Mouse (Mus musculus): ENCODE results near the gene Pxn. TPM values are rescaled to one million over a fixed set of nuclear protein-coding genes. Genes with fewer than 3 reads are reported as not detected.

The Pxn gene
- polyA plus RNA-seq, 1 experiment, result 46.8 TPM

- Histone ChIP-seq H3K79me2 (ENCODE audit: control insufficient read depth, insufficient read depth) (peaks cover 5% of the 10 kb centered on the region), H3K36me3 (ENCODE audit: control insufficient read depth, insufficient read depth) (peaks cover 11% of the 10 kb centered on the region)
Observed at GRCm38 (mm10) chr5:115554536-115555291, 48.2 kb downstream of the Pxn start.

DNA sequence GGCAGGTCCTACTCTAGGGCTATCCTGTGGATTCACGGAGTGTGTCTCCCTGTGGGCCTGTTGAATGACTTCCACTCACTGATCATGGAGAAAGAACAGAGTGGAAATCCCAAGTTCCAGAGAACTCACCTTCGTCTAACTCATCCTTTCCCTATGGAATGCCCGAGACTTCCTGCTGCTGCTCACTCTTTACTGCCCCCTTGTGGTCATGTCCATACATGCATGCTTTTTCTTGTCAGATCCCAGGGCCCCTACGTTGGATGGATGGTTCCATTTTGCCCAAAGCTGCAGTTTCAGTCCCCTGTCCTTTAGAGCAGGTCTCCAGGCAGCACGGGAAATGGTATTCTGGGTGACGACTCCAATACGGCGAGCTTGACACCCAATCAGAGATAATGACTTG lies 49.7 kb downstream of the Pxn start:
- Histone ChIP-seq H3K36me3 (ENCODE audit: control insufficient read depth, insufficient read depth) (peaks cover 20% of the 10 kb centered on the region), H3K27me3 (ENCODE audit: control insufficient read depth, insufficient read depth, insufficient read length) (no peaks in the 10 kb centered on the region), H3ac (ENCODE audit: control insufficient read depth, insufficient read length, low read depth) (no peak overlapping the region), H3K79me2 (ENCODE audit: control insufficient read depth, insufficient read depth) (peaks cover 20% of the 10 kb centered on the region), H3K4me3 (ENCODE audit: insufficient read depth, poor library complexity, severe bottlenecking) (no peak overlapping the region), H3K79me3 (ENCODE audit: low read depth) (peaks cover 16% of the 10 kb centered on the region)
- no peak for TF ChIP-seq USF1 (IDR thresholded peaks at IDR 0.05; ENCODE audit: low read depth)
- TF ChIP-seq CTCF (IDR thresholded peaks at IDR 0.05; ENCODE audit: control insufficient read depth, insufficient read depth, insufficient read length), result peak; percentile 57

More at GRCm38 (mm10) chr5:115554536-115555291, 48.2 kb downstream of the Pxn start:
- Histone ChIP-seq H3K79me3 (ENCODE audit: low read depth) (peaks cover under 1% of the 10 kb centered on the region), H3K4me3 (ENCODE audit: insufficient read depth, poor library complexity, severe bottlenecking) (no peak overlapping the region), H3K27me3 (ENCODE audit: control insufficient read depth, insufficient read depth, insufficient read length) (no peaks in the 10 kb centered on the region), H3ac (ENCODE audit: control insufficient read depth, insufficient read length, low read depth) (no peak overlapping the region)
- no peak for TF ChIP-seq CTCF (IDR thresholded peaks at IDR 0.05; ENCODE audit: control insufficient read depth, insufficient read depth, insufficient read length)
- TF ChIP-seq MAX (IDR thresholded peaks at IDR 0.05), result no peak
- TF ChIP-seq MYOD1 (IDR thresholded peaks at IDR 0.05; ENCODE audit: control insufficient read depth, insufficient read length, low read depth), result no peak
- no peak for TF ChIP-seq USF1 (IDR thresholded peaks at IDR 0.05; ENCODE audit: low read depth)
- TF ChIP-seq CEBPB (IDR thresholded peaks at IDR 0.05; ENCODE audit: low read depth), result no peak
- no peak for TF ChIP-seq MYOG (IDR thresholded peaks at IDR 0.05; ENCODE audit: control insufficient read depth, extremely low read depth, insufficient read length)

GRCm38 (mm10) chr5:115558182-115558794 lies 51.8 kb downstream of the Pxn start:
- peaks cover 40% of the 10 kb centered on the region for H3K36me3 ChIP-seq (ENCODE audit: control insufficient read depth, insufficient read depth)
- TF ChIP-seq USF1 (IDR thresholded peaks at IDR 0.05; ENCODE audit: low read depth) (no peak), CTCF (IDR thresholded peaks at IDR 0.05; ENCODE audit: control insufficient read depth, insufficient read depth, insufficient read length) (no peak), MAX (IDR thresholded peaks at IDR 0.05) (no peak)
- H3K79me3 ChIP-seq (ENCODE audit: low read depth), result peaks cover 34% of the 10 kb centered on the region
- no peak overlapping the region for H3ac ChIP-seq (ENCODE audit: control insufficient read depth, insufficient read length, low read depth)
- no peak overlapping the region for H3K4me3 ChIP-seq (ENCODE audit: insufficient read depth, poor library complexity, severe bottlenecking)
- peaks cover 40% of the 10 kb centered on the region for H3K79me2 ChIP-seq (ENCODE audit: control insufficient read depth, insufficient read depth)
- H3K27me3 ChIP-seq (ENCODE audit: control insufficient read depth, insufficient read depth, insufficient read length), result no peaks in the 10 kb centered on the region

GRCm38 (mm10) chr5:115559237-115560101 lies 53.0 kb downstream of the Pxn start, which contains the start of gene Rplp0:
Gene Rplp0 (plus strand): TSS chr5:115559467.
- H3K79me2 ChIP-seq (ENCODE audit: control insufficient read depth, insufficient read depth), result peaks cover 49% of the 10 kb centered on the region
- peaks cover 38% of the 10 kb centered on the region for H3K79me3 ChIP-seq (ENCODE audit: low read depth)
- H3ac ChIP-seq (ENCODE audit: control insufficient read depth, insufficient read length, low read depth), result peak within 1 kb of the TSS; percentile 84
- peak within 1 kb of the TSS; percentile 76 for H3K4me3 ChIP-seq (ENCODE audit: insufficient read depth, poor library complexity, severe bottlenecking)
- TF ChIP-seq USF1 (IDR thresholded peaks at IDR 0.05; ENCODE audit: low read depth) (no peak), FOSL1 (IDR thresholded peaks at IDR 0.05; ENCODE audit: insufficient read depth, low read length, poor library complexity, severe bottlenecking) (no peak), CTCF (IDR thresholded peaks at IDR 0.05; ENCODE audit: control insufficient read depth, insufficient read depth, insufficient read length) (peak; percentile 97), MAX (IDR thresholded peaks at IDR 0.05) (peak; percentile 92)
- H3K27me3 ChIP-seq (ENCODE audit: control insufficient read depth, insufficient read depth, insufficient read length), result no peaks in the 10 kb centered on the region
- H3K36me3 ChIP-seq (ENCODE audit: control insufficient read depth, insufficient read depth), result peaks cover 46% of the 10 kb centered on the region

DNA sequence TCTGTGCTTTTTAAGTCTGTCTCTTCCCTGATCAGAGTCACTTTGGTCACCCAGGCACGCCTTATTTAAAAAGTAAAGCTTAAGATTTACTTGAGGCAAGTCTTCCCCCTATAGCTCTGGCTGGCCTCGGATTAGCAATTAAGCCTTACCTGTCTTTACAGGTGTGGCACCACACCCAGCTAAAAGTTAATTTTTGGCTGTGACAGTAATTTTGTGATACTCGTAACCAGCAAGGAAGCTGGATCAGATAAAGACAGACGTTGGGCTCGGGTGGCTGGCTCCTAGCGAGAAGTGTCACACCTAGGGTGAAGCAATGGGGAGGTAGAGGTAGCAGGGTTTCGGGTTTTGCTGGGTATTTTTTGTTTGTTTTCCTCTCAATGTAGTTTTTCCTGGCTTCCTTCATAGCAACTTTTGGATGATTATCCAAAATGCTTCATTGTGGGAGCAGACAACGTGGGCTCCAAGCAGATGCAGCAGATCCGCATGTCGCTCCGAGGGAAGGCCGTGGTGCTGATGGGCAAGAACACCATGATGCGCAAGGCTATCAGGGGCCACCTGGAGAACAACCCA lies 53.9 kb downstream of the Pxn start:
- peaks cover 56% of the 10 kb centered on the region for H3K79me2 ChIP-seq (ENCODE audit: control insufficient read depth, insufficient read depth)
- no peak for TF ChIP-seq MAX (IDR thresholded peaks at IDR 0.05)
- TF ChIP-seq USF1 (IDR thresholded peaks at IDR 0.05; ENCODE audit: low read depth), result no peak
- TF ChIP-seq CTCF (IDR thresholded peaks at IDR 0.05; ENCODE audit: control insufficient read depth, insufficient read depth, insufficient read length), result no peak
- no peak for TF ChIP-seq FOSL1 (IDR thresholded peaks at IDR 0.05; ENCODE audit: insufficient read depth, low read length, poor library complexity, severe bottlenecking)
- TF ChIP-seq MYOG (IDR thresholded peaks at IDR 0.05; ENCODE audit: control insufficient read depth, extremely low read depth, insufficient read length), result no peak
- no peak for TF ChIP-seq CEBPB (IDR thresholded peaks at IDR 0.05; ENCODE audit: low read depth)
- TF ChIP-seq MYOD1 (IDR thresholded peaks at IDR 0.05; ENCODE audit: control insufficient read depth, insufficient read length, low read depth), result no peak
- H3ac ChIP-seq (ENCODE audit: control insufficient read depth, insufficient read length, low read depth), result peak overlapping the region; percentile 81
- no peaks in the 10 kb centered on the region for H3K27me3 ChIP-seq (ENCODE audit: control insufficient read depth, insufficient read depth, insufficient read length)
- peak overlapping the region; percentile 76 for H3K4me3 ChIP-seq (ENCODE audit: insufficient read depth, poor library complexity, severe bottlenecking)
- peaks cover 43% of the 10 kb centered on the region for H3K36me3 ChIP-seq (ENCODE audit: control insufficient read depth, insufficient read depth)
- H3K79me3 ChIP-seq (ENCODE audit: low read depth), result peaks cover 38% of the 10 kb centered on the region
